Mouse (Mus musculus) adrenal gland, adult 2 months (tissue): ENCODE results near the gene Ddx51. TPM values are rescaled to one million over a fixed set of nuclear protein-coding genes. Genes with fewer than 3 reads are reported as not detected.

Source experiments
- DNase-seq: peaks from one replicate; pipeline ENCODE4 v3.0.0; 2021
- long read RNA-seq: library from polyadenylated mRNA; stranded (forward); transcript quantifications from one replicate; pipeline ENCODE4 v2.0.0, GENCODE M21; 2021
- polyA plus RNA-seq: library from polyadenylated mRNA; depleted of rRNA; stranded (reverse); fragments of >200 nt; gene quantifications from 2 replicates; pipeline ENCODE4 v1.2.3, GENCODE M21; 2012; rRNA removed
- total RNA-seq, 2 experiments: library from RNA; stranded (reverse); gene quantifications; 2 replicates each; pipeline ENCODE4 v1.2.3; 2021

The Ddx51 gene
- 10 to 100 TPM; 12.4 to 18.8 TPM for total RNA-seq
- polyA plus RNA-seq: 20.0 and 24.6 TPM in 2 replicates
- long read RNA-seq, full-length matches to known transcripts: 14 of 17 reads
- long read RNA-seq, partial matches to known transcripts: 0 of 17 reads
- long read RNA-seq, other reads (novel, unspliced or antisense): 3 of 17 reads

- peak; percentile 95 for DNase-seq
Measured at GRCm38 (mm10) chr5:110652719-110653648, at the start of gene Ddx51, which contains the start of gene Noc4l. Gene Ddx51 (plus strand): TSS chr5:110653451. Gene Noc4l (minus strand): TSS chr5:110653417.

DNA sequence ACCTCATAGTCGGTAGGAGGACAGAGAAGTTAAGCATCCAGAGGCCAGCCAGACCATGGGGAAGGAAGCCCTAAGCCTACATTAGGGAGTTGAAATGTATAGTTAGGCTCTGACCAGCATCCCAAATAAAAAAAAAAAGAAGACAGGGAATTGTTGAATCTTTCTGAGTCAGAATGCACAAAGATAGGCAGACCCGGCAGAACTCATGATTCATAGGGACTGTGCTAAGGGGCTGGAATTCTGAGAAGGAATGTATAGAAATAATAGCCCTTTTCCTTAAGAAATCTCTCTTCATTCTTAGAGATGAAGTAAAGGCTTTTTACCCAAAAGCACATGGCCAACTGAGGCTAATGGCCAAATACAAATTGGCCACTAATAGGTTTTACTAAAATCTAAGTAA, 48.9 kb upstream of the Ddx51 start:
- DNase-seq: no peak

GRCm38 (mm10) chr5:110605531-110606221, 47.6 kb upstream of the Ddx51 start:
- no peak for DNase-seq

DNA sequence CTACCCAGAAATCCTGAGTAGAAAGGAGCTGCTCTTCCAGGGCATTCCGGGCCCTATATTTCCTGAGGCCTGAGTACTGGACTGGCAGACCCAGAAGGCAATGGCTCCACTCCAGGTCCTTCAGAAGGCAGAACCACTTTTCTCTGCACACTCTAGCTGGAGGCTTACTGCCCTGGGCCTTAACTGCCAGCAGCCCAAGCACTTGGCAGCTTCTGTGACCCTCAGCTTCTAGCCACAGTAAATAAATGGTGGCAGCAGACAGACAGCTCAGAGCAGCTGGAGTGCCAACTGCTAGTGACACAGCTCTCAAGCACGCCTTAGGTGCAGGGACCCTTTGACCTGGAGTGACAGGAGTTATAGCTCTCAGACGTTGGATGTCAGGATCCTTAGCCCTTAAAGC, 45.5 kb upstream of the Ddx51 start:
- peak; percentile 16 for DNase-seq

- DNase-seq: no peak
Measured at GRCm38 (mm10) chr5:110608336-110608735, 44.9 kb upstream of the Ddx51 start.

DNA sequence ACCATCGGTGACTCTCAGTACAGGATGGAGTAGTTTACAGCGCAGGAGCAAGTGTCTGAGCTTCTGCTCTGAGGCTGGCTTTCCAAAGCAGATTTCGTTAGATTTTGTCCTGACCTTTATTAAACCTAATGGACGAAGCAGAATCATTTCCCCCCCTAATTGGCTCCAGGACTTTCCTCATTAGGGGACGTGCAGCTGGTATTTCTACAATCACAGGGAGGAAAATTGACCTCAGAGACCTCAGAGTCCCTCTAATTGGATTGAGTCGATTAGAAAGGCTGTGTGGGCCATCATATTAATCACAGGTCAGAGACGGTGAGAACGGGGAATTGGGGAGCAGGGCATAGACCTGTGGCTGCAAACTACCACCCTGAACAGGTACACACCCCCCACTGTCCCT, 44.3 kb upstream of the Ddx51 start:
- DNase-seq: no peak

- no peak for DNase-seq
Measured at GRCm38 (mm10) chr5:110609425-110609824, 43.8 kb upstream of the Ddx51 start.

GRCm38 (mm10) chr5:110609868-110610267, 43.4 kb upstream of the Ddx51 start:
- DNase-seq: no peak

- no peak for DNase-seq
Measured at GRCm38 (mm10) chr5:110610484-110610883, 42.8 kb upstream of the Ddx51 start.

GRCm38 (mm10) chr5:110611435-110612158, 41.7 kb upstream of the Ddx51 start:
- no peak for DNase-seq

DNA sequence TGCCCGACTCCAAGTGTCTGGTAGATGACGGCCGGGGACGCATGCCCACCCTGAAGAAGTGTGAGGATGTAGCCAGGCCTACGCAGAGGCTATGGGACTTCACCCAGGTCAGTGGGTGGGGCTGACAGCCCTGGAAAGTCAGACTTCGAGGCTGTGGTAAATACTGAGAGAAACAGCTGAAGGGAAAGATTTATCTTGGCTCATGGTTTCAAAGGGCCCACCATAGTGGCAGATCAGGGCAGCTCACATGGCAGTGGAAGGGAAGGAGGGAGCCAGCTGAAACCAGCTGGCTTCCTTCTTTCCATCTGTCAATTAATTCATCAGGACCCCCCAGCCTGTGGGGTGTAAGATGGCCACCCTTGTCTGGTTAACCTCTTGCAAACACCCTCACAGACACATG, 34.0 kb upstream of the Ddx51 start:
- no peak for DNase-seq

GRCm38 (mm10) chr5:110624319-110624718, 28.9 kb upstream of the Ddx51 start:
- DNase-seq: no peak

DNA sequence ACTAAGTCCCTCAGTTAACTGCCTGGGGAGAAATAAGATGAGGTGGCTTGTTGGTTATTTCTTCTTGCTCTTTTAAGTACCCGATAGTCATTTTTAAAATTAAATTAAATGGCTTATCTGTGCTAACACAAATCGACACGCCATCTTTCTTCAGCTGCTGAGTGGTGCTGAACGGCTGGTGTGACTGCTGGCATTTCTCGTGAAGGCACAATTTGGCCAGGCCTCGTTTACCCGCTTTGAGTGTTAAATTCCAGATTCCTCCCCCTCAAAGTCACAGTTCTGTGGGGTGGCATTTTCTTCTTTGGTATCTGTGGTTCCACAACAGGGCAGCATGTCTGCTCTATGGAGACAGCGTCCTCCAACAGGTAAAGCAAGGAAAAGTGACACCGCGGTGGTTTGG, 25.9 kb upstream of the Ddx51 start:
- no peak for DNase-seq

GRCm38 (mm10) chr5:110628156-110628555, 25.1 kb upstream of the Ddx51 start:
- DNase-seq: no peak

DNA sequence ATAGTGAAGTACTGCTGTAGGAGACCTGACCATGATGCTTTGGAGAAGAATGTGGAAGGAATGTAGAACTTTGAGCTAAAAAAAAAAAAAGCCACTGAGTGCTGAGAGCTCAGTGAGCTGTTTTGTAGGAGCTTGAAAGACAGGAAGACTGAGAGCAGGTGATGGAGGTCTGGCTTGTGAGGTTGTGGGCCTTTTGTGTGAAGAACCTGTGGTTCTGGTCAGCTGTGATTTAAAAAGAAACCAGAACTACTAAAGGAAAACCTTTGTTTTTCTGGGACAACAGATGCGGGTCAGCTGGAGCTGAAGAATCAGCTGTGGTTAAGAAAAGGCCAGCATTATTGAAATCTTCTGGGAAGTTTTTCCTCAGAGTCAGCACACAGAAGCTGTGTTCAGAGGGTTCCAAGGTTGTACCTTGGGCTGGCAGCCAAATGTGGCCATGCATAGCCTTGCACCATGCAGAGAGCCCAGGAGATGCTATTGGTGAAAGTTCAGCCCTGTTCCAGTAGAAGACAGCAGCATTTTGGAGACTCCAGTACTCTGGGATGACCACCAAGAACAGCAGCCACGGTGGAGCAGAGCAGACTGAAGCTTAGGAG, 23.6 kb upstream of the Ddx51 start:
- peak; percentile 89 for DNase-seq

DNA sequence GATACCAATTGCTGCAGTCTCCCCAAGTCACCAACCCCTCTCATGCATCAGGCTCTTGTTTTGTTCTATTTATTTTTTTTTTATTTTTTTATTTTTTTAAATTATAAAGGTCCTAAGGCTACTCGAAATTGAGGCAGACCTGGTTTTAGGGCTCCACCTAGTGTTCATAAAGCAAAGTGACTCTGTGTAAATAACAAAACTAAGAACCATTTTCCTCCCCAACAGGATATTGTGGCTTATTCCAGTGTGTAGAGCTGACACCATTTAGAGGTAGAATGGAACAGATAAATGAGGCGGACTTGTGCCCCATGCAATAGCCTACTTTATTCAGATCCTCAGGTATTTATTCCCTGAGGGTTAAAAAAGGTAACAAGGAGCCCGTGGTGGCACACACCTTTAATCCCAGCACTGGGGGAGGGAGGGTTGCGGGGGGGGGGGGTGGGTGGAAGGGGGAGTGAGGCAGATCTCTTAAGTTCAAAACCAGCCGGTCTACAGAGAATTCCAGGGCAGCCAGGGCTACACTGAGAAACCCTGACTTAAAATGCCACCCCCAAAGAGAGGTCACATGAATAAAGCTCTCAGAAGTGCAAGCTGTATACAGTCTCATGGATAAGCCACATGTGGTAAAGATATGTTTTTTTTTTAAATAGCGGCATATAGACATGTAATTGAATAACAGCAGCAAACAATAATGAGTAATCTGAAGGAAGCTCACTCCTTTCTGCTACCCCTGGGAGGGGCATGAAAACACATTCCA, 17.1 kb upstream of the Ddx51 start:
- no peak for DNase-seq

GRCm38 (mm10) chr5:110638306-110639074, 14.8 kb upstream of the Ddx51 start:
- no peak for DNase-seq

DNA sequence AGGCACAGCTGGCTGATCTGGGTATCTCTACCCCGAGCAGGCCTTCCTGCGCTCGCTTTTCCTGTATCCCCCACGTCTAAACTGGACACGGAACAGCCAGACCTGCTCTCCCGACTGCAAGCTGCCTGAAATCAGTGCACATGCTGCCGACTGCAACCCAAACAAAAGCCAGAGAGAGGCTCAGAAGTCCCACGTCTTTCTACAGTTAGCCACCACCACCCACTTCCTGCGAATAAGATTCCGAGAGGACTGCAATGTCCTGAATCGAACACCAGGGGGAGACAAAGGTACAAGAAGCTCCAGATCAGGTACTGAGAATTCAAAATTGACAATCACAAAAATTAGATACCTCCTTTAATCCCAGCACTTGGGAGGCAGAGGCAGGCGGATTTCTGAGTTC, 13.8 kb upstream of the Ddx51 start:
- peak; percentile 63 for DNase-seq

DNA sequence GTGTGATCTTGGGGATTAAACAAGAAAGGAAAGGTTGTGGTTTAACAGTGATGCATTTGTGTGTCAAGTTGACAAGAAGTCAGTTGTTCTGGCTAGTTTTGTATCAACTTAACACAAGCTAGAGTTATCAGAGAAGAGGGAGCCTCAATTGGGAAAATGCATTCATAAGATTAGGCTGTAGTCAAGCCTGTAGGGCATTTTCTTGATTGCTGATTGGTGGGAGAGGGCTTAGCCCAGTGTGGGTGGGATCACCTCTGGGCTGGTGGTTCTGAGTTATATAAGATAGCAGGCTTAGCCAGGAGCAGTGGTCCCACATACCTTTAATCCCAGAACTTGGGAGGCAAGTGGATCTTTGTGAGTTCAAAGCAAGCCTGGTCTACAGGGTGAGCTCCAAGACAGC, 6.9 kb upstream of the Ddx51 start:
- DNase-seq: no peak

GRCm38 (mm10) chr5:110653686-110654085, 435 bp downstream of the Ddx51 start:
- DNase-seq: no peak
